Mouse (Mus musculus): ENCODE results near the gene Vmn1r3. TPM values are rescaled to one million over a fixed set of nuclear protein-coding genes. Genes with fewer than 3 reads are reported as not detected.
"Not testable (repeated sequence)": the region's sequence is repeated elsewhere in the genome, so short reads cannot be mapped to it uniquely, and the experiment has no call there.

Vmn1r3 gene
- polyA plus RNA-seq, 1 experiment: not detected

DNA sequence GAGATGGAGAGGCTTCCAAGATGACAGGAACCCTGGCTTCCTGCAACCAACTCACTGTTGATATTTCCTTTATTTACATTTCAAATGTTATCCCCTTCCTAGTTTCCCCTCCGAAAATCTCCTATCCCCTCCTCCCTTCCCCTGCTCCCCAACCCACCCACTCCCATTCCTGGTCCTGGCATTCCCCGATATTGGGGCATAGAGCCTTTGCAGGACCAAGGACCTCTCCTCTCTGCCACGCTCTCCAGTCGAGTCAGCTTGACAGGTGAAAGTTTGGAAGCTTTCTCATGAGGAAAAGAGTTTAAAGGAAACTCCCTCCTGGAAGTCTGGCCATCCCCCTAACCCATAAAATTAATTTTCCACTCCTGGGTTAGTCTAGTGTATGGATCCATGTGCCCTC is 28.2 kb upstream of the Vmn1r3 start:
- WGBS: 62% methylated on average over 3 of the region's 4 CpGs
- not testable (repeated sequence) for H3K4me1 ChIP-seq (ENCODE audit: control insufficient read depth, insufficient read depth, low read length); H3K4me3 ChIP-seq (replicated peaks; ENCODE audit: insufficient read depth, low read depth, low read length); H3K27ac ChIP-seq (ENCODE audit: insufficient read depth, low read length); DNase-seq; H3K27me3 ChIP-seq (ENCODE audit: control insufficient read depth, insufficient read depth, low read length)

GRCm38 (mm10) chr4:3209643-3210217 is 24.6 kb upstream of the Vmn1r3 start:
- H3K27me3 ChIP-seq (ENCODE audit: control insufficient read depth, insufficient read depth, low read length); H3K27ac ChIP-seq (ENCODE audit: insufficient read depth, low read length); DNase-seq; H3K4me1 ChIP-seq (ENCODE audit: control insufficient read depth, insufficient read depth, low read length); H3K4me3 ChIP-seq (replicated peaks; ENCODE audit: insufficient read depth, low read depth, low read length): not testable (repeated sequence)
- 44% methylated on average over 1 of the region's 1 CpGs for WGBS

DNA sequence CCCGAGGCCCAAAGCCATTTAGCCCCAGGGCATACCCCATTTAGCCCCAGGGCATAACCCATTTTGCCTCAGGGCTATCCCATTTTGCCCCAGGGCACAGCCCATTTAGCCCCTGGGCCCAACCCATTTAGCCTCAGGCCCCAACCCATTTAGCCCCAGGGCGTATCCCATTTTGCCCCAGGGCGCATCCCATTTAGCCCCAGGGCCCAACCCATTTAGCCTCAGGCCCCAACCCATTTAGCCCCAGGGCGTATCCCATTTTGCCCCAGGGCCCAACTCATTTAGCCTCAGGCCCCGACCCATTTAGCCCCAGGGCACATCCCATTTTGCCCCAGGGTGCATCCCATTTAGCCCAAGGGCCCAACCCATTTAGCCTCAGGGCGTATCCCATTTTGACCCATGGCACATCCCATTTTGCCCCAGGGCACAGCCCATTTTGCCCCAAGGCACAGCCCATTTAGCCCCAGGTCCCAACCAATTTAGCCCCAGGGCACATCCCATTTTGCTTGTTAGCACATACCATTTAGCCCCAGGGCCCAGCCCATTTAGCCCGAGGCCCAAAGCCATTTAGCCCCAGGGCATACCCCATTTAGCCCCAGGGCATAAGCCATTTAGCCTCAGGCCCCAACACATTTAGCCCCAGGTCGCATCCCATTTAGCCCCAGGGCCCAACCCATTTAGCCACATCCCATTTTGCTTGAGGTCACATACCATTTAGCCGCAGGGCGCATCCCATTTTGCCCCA is 8.2 kb downstream of the Vmn1r3 start:
- not testable (repeated sequence) for H3K27me3 ChIP-seq (ENCODE audit: control insufficient read depth, insufficient read depth, low read length); H3K4me1 ChIP-seq (ENCODE audit: control insufficient read depth, insufficient read depth, low read length); H3K27ac ChIP-seq (ENCODE audit: insufficient read depth, low read length); H3K4me3 ChIP-seq (replicated peaks; ENCODE audit: insufficient read depth, low read depth, low read length); DNase-seq
- WGBS: 87% methylated on average over 10 of the region's 10 CpGs

- not testable (repeated sequence) for H3K4me3 ChIP-seq (replicated peaks; ENCODE audit: insufficient read depth, low read depth, low read length); DNase-seq; H3K4me1 ChIP-seq (ENCODE audit: control insufficient read depth, insufficient read depth, low read length); H3K27ac ChIP-seq (ENCODE audit: insufficient read depth, low read length); H3K27me3 ChIP-seq (ENCODE audit: control insufficient read depth, insufficient read depth, low read length)
- WGBS: 93% methylated on average over 6 of the region's 6 CpGs
Observed at GRCm38 (mm10) chr4:3176195-3176594, 9.0 kb downstream of the Vmn1r3 start.

- not testable (repeated sequence) for H3K4me3 ChIP-seq (replicated peaks; ENCODE audit: insufficient read depth, low read depth, low read length); H3K27me3 ChIP-seq (ENCODE audit: control insufficient read depth, insufficient read depth, low read length); DNase-seq; H3K4me1 ChIP-seq (ENCODE audit: control insufficient read depth, insufficient read depth, low read length); H3K27ac ChIP-seq (ENCODE audit: insufficient read depth, low read length)
- 89% methylated on average over 7 of the region's 8 CpGs for WGBS
Observed at GRCm38 (mm10) chr4:3175756-3176155, 9.4 kb downstream of the Vmn1r3 start.

DNA sequence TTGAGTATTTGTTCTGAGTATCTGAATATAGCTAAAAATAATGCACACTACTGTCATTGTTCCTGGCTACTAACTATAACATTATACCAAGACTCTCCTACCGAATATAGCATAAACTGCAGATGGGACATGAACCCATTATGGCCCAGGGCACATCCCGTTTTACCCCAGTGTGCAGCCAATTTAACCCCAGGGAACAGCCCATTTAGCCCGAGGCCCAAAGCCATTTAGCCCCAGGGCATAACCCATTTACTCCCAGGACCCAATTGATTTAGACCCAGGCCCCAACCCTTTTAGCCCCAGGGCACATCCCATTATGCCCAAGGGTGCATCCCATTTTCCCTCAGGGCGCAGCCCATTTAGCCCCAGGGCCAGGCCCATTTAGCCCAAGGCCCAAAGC is 10.6 kb downstream of the Vmn1r3 start:
- 77% methylated on average over 4 of the region's 4 CpGs for WGBS
- H3K27ac ChIP-seq (ENCODE audit: insufficient read depth, low read length): not testable (repeated sequence)

GRCm38 (mm10) chr4:3167020-3167419 is 18.1 kb downstream of the Vmn1r3 start, which contains the start of gene Vmn1r2:
Gene Vmn1r2 (plus strand): TSS chr4:3167320.
- not testable (repeated sequence) for H3K4me1 ChIP-seq (ENCODE audit: control insufficient read depth, insufficient read depth, low read length); H3K27me3 ChIP-seq (ENCODE audit: control insufficient read depth, insufficient read depth, low read length); DNase-seq; H3K4me3 ChIP-seq (replicated peaks; ENCODE audit: insufficient read depth, low read depth, low read length); H3K27ac ChIP-seq (ENCODE audit: insufficient read depth, low read length)
- no CpG with 5 or more reads among the region's 1 CpGs for WGBS

More for the DNA sequence above, 10.6 kb downstream of the Vmn1r3 start:
- H3K4me3 ChIP-seq (replicated peaks; ENCODE audit: insufficient read depth, low read depth, low read length); H3K27me3 ChIP-seq (ENCODE audit: control insufficient read depth, insufficient read depth, low read length); H3K4me1 ChIP-seq (ENCODE audit: control insufficient read depth, insufficient read depth, low read length); DNase-seq: not testable (repeated sequence)

- TF ChIP-seq CTCF (IDR thresholded peaks at IDR 0.05; ENCODE audit: borderline replicate concordance, insufficient read depth, low read depth, low read length) (no peak), POLR2A (IDR thresholded peaks at IDR 0.05; ENCODE audit: borderline replicate concordance, insufficient read depth, low read length) (no peak)
- H3K27me3 ChIP-seq (ENCODE audit: control insufficient read depth, insufficient read depth, low read length): peaks cover 1% of the 10 kb centered on the region; the same call in 1 of the 2 replicates
- H3K4me3 ChIP-seq (replicated peaks; ENCODE audit: insufficient read depth, low read depth, low read length): no peak overlapping the region
- 94% methylated on average over 4 of the region's 4 CpGs for whole genome bisulfite sequencing
- H3K27ac ChIP-seq (ENCODE audit: insufficient read depth, low read length): no peak overlapping the region
- no peak for DNase-seq
- no peaks in the 10 kb centered on the region for H3K4me1 ChIP-seq (ENCODE audit: control insufficient read depth, insufficient read depth, low read length)
Observed at GRCm38 (mm10) chr4:3165046-3165445, 20.1 kb downstream of the Vmn1r3 start.

- H3K4me3 ChIP-seq (replicated peaks; ENCODE audit: insufficient read depth, low read depth, low read length); H3K27me3 ChIP-seq (ENCODE audit: control insufficient read depth, insufficient read depth, low read length); DNase-seq; H3K4me1 ChIP-seq (ENCODE audit: control insufficient read depth, insufficient read depth, low read length); H3K27ac ChIP-seq (ENCODE audit: insufficient read depth, low read length): not testable (repeated sequence)
Observed at GRCm38 (mm10) chr4:3164429-3164828, 20.7 kb downstream of the Vmn1r3 start.

GRCm38 (mm10) chr4:3153320-3153719 is 31.8 kb downstream of the Vmn1r3 start:
- H3K27ac ChIP-seq (ENCODE audit: insufficient read depth, low read length); H3K4me3 ChIP-seq (replicated peaks; ENCODE audit: insufficient read depth, low read depth, low read length); H3K4me1 ChIP-seq (ENCODE audit: control insufficient read depth, insufficient read depth, low read length); H3K27me3 ChIP-seq (ENCODE audit: control insufficient read depth, insufficient read depth, low read length); DNase-seq: not testable (repeated sequence)
- WGBS: 75% methylated on average over 2 of the region's 2 CpGs

GRCm38 (mm10) chr4:3147926-3148325 is 37.2 kb downstream of the Vmn1r3 start:
- H3K4me1 ChIP-seq (ENCODE audit: control insufficient read depth, insufficient read depth, low read length); DNase-seq; H3K27me3 ChIP-seq (ENCODE audit: control insufficient read depth, insufficient read depth, low read length); H3K4me3 ChIP-seq (replicated peaks; ENCODE audit: insufficient read depth, low read depth, low read length); H3K27ac ChIP-seq (ENCODE audit: insufficient read depth, low read length): not testable (repeated sequence)
- WGBS: 6% methylated on average over 2 of the region's 3 CpGs

Data from cerebellum, adult 2 months (tissue).